Mouse (Mus musculus): ENCODE data around the gene Ccpg1.

The Ccpg1 gene

DNA sequence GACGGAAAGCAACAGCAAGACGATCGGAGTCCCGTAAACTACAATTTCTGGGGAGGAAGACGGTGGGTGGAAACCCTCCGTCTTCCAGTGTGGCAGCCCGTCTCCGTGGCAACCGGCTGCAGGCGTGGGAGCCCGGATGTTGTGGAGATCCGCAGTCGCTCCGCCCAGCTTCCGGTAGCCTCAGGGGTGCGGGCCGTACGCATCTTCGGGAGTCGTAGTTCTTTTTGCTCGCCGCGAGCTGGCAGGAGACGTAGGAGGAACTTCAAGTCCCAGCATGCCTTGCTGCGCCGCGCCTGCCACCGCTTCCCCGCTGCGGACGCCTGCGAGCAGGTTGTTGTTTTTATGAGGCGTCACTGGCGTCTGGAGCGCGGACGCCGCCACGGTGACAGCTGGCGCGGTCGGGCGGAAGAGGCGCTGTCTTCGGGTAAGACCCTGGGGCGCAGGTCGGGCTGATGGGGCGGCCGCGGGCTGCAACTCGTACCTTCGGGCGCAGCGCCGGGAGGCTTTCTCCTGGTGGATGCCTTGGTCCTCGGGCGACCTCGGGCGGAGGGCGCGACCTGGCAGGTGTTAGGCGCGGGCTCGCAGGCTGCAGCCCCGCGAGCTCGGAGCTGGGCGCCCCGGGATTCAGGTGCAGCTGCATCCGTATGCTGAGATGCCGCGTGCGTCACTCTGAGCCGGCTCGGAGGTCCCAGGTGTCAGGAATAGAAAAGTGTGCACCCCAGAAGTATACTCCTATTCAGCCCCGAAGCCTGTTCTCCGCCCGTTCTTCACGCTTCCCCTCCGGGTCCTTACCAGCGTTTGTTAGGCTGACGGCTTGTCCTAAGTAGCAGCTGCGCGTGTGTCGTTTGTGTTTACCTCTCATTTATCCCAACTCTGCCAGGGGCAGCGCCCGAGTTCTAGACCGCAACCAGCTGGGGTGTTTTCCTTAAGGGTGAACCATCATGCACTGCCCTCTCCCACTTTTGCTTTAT lies at the start of gene Ccpg1, which contains the start of gene Ccpg1os:
Gene Ccpg1 (plus strand): TSS at position 180 of the 971 bp plus-strand sequence.
Gene Ccpg1os (minus strand): TSS at position 133 of the 971 bp plus-strand sequence.
- in situ Hi-C loops (cut with MboI; ENCODE audit: low sequenced_read_pairs): no loop called here

DNA sequence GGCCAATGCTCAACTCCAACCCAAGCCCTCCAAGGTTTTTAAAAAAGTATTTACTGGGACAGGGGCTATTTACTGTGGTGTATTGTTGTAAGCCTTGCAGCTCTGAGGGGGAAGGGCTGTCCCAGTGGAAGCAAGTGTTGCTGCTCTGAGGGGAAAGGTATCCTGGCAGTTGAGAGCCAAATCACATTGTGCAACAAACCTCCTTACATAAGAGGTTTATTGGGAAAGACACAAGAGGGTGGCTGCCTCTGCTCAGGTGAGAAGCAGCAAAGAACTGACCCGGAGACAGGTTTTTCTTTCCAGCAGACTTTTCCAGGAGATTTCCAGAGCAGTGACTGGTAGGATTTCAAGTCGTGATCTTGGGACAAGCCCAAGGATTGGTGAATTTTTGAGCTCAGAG lies 48.9 kb upstream of the Ccpg1 start:
- in situ Hi-C loops (cut with MboI; ENCODE audit: low sequenced_read_pairs): no loop called here

GRCm38 (mm10) chr9:72943424-72943823 lies 41.8 kb upstream of the Ccpg1 start:
- in situ Hi-C loops (cut with MboI; ENCODE audit: low sequenced_read_pairs): no loop called here

GRCm38 (mm10) chr9:72944286-72944685 lies 40.9 kb upstream of the Ccpg1 start:
- in situ Hi-C loops (cut with MboI; ENCODE audit: low sequenced_read_pairs): no loop called here

DNA sequence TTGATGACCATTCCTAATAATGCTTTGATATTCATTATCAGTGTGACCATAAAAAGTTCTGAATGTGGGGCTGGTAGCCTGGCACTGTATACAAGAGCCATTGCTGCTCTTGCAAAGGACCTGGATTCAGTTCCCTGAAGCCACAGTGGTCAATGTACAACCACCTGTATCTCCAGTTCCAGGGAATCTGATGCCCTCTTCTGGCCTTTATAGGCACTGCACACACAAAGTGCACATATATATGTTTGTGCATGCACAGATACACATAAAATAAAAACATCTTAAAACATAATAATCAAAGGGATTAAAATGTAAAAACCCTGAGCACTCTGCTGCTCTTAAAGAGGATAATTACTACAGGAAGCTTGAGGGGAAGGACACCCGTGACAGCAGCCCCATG lies 38.2 kb upstream of the Ccpg1 start:
- in situ Hi-C loops (cut with MboI; ENCODE audit: low sequenced_read_pairs): no loop called here

GRCm38 (mm10) chr9:72949572-72949971 lies 35.7 kb upstream of the Ccpg1 start:
- in situ Hi-C loops (cut with MboI; ENCODE audit: low sequenced_read_pairs): no loop called here

DNA sequence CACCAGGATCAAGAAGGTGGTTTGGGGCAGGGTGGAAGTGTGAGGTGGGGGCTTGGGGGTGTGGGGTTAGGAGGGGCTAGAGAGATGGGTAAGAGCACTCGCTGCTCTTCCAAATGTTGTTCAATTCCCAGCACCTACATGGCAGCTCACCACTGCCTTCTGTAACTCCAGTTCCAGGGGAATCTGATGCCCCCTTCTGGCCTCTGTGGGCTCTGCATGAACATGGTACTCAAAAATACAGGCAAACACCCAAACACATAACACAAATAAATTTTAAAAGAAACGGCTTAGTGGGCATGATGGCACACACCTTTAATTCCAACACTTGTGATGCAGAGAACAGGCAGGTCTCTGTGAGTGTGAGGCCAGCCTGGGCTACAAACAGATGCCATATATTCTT lies 30.5 kb upstream of the Ccpg1 start:
- in situ Hi-C loops (cut with MboI; ENCODE audit: low sequenced_read_pairs): no loop called here

GRCm38 (mm10) chr9:72955546-72955945 lies 29.7 kb upstream of the Ccpg1 start:
- in situ Hi-C loops (cut with MboI; ENCODE audit: low sequenced_read_pairs): no loop called here

DNA sequence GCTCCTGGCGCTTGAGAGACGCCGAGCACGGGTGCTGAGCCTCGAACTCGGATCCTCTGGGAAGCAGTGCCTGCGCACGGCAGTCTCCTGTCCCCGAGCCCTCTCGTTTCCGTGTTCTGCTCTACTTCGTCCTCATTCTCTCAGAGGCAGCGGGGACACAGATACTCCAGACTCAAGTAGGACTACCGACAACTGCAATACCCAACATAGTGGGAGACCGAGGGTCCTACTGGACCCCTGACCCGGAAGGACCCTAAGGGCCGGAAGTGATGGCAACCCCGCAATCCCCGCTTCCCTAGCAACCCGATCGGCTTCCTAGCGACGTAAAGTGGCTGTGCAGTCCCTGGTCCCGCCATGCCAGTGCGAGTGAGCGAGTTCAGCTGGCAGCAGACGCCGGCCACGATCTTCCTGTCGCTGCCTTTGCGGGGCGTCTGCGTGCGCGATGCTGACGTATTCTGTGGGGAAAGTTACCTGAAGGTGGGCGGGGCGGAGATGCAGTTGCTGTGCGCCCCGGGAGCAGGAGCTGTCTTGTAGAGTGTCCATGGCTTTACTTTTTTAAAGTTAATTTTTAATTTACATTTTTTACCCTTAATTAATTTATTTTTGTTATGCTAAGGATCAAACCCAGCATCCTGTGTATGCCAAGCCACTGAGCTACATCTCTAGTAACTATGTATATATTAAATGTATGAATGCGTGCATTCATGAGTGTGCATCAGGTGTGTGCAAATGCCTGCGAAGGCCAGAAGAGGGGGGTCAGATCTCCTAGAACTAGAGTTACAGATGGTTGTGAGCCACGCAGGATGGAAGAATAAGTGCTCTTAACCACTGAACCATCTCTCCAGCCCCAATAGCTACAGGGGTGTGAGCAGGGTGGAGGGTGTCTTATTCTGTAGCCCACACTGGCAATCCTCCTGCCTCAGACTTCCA lies 26.4 kb upstream of the Ccpg1 start, which contains the start of the genes Dyx1c1 and Gm44503:
Gene Dyx1c1 (plus strand): TSS at position 265 of the 930 bp plus-strand sequence.
Gene Gm44503 (plus strand): TSS at position 332 of the 930 bp plus-strand sequence.
- in situ Hi-C loops (cut with MboI; ENCODE audit: low sequenced_read_pairs): no loop called here

GRCm38 (mm10) chr9:72961346-72961745 lies 23.9 kb upstream of the Ccpg1 start:
- in situ Hi-C loops (cut with MboI; ENCODE audit: low sequenced_read_pairs): loop anchor here (10.0 kb wide), 1 partner anchor 133 kb away; no protein-coding TSS in a partner anchor

GRCm38 (mm10) chr9:72961959-72962358 lies 23.3 kb upstream of the Ccpg1 start:
- in situ Hi-C loops (cut with MboI; ENCODE audit: low sequenced_read_pairs): loop anchor here (10.0 kb wide), 1 partner anchor 133 kb away; no protein-coding TSS in a partner anchor

DNA sequence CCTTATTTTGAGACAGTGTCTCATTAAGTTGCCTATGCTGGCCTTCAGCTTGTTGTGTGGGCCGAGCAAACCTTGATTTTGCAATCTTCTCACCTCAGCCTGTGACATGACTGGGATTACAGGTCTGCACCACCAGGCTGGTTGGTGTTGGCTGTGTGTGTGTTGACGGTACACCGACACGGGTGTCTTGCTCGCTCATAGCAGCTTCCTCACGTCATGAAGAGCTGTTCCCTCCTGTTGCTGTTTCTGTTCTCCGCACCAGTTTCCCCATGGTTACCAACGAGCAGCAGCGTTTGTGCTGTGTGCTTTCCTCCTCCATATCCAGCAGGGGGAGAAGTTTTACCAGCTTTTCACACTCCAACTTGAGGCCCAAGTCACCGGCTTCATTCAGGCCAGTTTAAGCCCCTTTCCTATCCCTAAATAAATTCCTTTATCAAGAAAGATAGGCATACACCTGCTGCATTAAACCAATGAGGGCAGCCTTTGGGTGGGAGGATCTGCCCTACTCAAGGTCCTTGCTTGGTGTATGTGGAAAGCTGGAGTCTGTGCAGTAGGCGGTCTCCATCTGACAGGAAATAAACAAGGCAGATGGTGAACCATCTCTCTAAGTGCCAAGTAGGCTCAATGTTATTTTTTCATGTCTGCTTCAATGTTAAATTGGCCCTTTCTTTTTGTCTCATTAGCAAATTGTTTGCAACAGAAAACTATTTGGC lies 16.7 kb upstream of the Ccpg1 start:
- in situ Hi-C loops (cut with MboI; ENCODE audit: low sequenced_read_pairs): loop anchor here (10.0 kb wide), 1 partner anchor 126 kb away; no protein-coding TSS in a partner anchor

GRCm38 (mm10) chr9:72969874-72970273 lies 15.4 kb upstream of the Ccpg1 start:
- in situ Hi-C loops (cut with MboI; ENCODE audit: low sequenced_read_pairs): loop anchor here (10.0 kb wide), 1 partner anchor 125 kb away; no protein-coding TSS in a partner anchor

DNA sequence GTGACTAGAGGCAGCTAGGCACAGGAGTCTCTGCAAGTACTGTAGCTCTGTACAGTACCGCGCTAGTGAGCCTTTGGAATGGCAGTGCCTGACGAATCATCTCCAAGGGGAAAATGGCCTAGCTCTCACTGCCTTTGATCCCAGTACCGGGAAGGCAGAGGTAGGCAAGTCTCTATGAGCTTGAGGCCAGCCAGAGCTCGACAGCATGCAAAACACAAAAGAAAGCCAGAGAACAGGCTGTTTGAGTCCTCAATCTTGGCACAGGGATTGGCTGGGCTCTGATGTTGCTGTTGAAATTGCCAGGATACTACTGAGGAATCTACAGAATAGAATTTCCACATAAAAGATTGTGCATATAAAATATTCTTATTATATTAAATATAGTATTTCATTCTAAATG lies 12.8 kb upstream of the Ccpg1 start:
- in situ Hi-C loops (cut with MboI; ENCODE audit: low sequenced_read_pairs): no loop called here

DNA sequence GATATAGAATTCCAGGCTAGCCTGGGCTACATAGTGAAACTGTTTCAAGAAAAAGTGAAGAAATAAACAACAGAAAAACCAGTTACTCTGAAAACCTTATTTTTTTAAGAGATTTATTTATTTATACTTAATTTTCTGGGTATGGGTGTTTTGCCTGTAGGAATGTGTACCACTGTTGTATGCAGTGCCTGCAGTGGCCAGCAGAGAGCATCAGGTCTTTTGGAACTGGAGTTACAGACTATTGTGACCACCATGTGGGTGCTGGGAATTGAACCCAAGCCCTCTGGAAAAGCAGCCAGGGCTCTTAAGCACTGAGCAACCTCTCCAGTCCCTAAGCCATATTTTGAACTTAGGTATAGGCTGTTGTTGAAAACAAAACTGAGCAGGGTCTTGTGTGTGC lies 12.2 kb upstream of the Ccpg1 start:
- in situ Hi-C loops (cut with MboI; ENCODE audit: low sequenced_read_pairs): no loop called here

DNA sequence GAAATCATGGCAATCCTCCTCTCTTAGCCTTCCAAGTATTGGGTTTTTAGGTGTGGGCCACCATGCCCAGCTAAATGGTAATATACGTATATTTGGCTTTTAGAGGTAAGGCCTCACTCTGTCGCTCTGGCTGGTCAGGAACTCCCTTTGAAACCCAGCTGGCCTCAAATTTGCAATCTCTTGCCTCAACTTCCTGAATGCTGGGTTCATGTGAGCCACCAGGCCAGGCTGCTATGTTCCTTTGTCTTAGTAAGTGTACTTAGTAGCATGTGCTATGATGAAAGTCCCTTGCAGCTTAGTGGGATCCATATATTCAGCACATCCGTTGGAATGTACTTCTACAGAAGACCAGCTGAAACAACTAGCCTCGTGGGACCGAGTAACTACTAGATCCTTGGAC lies 10.5 kb upstream of the Ccpg1 start:
- in situ Hi-C loops (cut with MboI; ENCODE audit: low sequenced_read_pairs): no loop called here

GRCm38 (mm10) chr9:72975242-72975641 lies 10.0 kb upstream of the Ccpg1 start:
- in situ Hi-C loops (cut with MboI; ENCODE audit: low sequenced_read_pairs): no loop called here

DNA sequence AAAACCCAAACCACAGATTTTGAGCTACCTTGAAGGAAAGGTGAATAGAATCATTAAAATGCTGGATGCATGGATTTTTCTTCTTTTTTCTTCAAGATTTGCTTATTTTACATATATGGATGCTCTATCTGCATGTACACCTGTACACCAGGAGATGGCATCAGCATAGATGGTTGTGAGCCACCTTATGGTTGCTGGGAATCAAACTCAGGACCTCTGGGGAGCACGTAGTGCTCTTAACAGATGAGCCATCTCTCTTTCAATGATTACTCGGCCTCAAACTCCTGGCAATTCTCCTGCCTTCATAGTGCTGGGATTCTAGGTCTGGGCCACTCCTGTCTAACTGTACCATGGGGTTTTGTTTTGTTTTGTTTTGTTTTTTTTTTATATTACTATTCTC lies 2.2 kb upstream of the Ccpg1 start:
- in situ Hi-C loops (cut with MboI; ENCODE audit: low sequenced_read_pairs): no loop called here

- in situ Hi-C loops (cut with MboI; ENCODE audit: low sequenced_read_pairs): no loop called here
Measured at GRCm38 (mm10) chr9:72987703-72988102, 2.5 kb downstream of the Ccpg1 start.

- in situ Hi-C loops (cut with MboI; ENCODE audit: low sequenced_read_pairs): no loop called here
Measured at GRCm38 (mm10) chr9:72988706-72989105, 3.5 kb downstream of the Ccpg1 start.

Measured in CH12F3 (cell line).